Mouse (Mus musculus) olfactory bulb, adult 2 months (tissue): ENCODE data around the gene Sgca.

Source experiments
- CTCF ChIP-seq: fragments of 200-500 bp; IDR thresholded peaks from 2 replicates; pipeline ENCODE4 v1.5.1; 2012; ENCODE audit warnings: low read depth, mild to moderate bottlenecking, low read length, moderate library complexity; ENCODE audit not compliant: insufficient read depth
- POLR2A ChIP-seq: fragments of 200-500 bp; IDR thresholded peaks from 2 replicates; pipeline ENCODE4 v1.6.1; 2012; ENCODE audit warnings: mild to moderate bottlenecking, low read depth, low read length, moderate library complexity; ENCODE audit not compliant: insufficient read depth

DNA sequence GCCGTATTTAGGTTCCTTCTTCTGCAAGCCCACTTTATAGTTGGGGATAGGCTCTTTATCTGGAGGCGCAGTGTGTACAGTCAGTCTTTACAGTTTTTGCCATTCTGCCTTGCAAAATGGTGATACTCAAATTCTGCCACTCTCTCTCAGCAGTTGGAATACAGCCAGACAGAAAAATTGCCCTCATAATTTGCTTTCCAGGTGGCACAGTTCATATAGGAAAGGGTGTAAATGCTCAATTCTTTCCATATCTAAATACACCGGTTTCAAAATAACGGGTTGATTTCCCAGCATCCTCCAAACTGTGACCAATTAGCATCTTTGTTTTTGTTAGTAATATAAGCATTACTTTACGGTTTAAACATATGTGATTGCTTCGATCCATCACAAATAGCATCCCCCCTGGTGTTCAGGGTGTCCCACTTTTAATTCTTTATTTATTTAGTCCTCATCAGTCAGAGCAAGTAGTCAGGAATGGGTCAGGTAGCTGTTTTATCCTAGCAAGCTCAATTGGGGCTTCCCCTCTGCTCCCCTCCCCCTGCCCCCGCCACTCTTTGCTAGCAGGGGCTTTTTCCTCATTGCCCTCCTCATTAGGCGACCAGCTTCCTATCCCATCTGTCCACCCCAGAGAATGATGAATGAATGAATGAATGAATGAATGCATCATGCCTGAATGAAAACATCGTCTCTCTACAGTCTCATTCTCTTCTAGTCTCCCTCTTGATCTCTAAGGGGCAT, 2.2 kb upstream of the Sgca start:
- no peak for TF ChIP-seq POLR2A
- TF ChIP-seq CTCF, result no peak
